Mouse (Mus musculus) heart, embryonic 13.5 days (tissue): Measurements from ENCODE around the gene Ino80d. TPM values are rescaled to one million over a fixed set of nuclear protein-coding genes. Genes with fewer than 3 reads are reported as not detected.
A peak's percentile ranks its signal among the peaks of the same experiment; 100 is the strongest.

ENCODE experiments used
- ATAC-seq: fragments of 200-750 bp; cut with Nextera tagmentation; 2 replicates; pipeline ENCODE4 v1.8.0; 2017; ENCODE audit warnings: moderate TSS enrichment; ENCODE audit not compliant: insufficient number of reproducible peaks, low FRiP score, low TSS enrichment; ENCODE audit errors: extremely low read depth
- H3K27ac ChIP-seq: fragments of 300-500 bp; sonication (generic); replicated peaks from 2 replicates; pipeline ENCODE4 v1.5.1; 2015; ENCODE audit warnings: moderate library complexity, mild to moderate bottlenecking, inconsistent platforms
- H3K27me3 ChIP-seq: fragments of 300-500 bp; sonication (generic); replicated peaks from 2 replicates; pipeline ENCODE4 v1.6.1; 2015; ENCODE audit warnings: mild to moderate bottlenecking, inconsistent platforms
- H3K36me3 ChIP-seq: fragments of 300-500 bp; sonication (generic); 2 replicates; pipeline ENCODE4 v1.6.1; 2015; ENCODE audit warnings: mild to moderate bottlenecking, inconsistent platforms
- H3K4me1 ChIP-seq: fragments of 300-500 bp; sonication (generic); 2 replicates; pipeline ENCODE4 v1.6.1; 2015; ENCODE audit warnings: inconsistent platforms
- H3K4me2 ChIP-seq: fragments of 300-500 bp; sonication (generic); 2 replicates; pipeline ENCODE4 v1.6.1; 2015; ENCODE audit warnings: inconsistent platforms, mild to moderate bottlenecking, moderate library complexity
- H3K4me3 ChIP-seq: fragments of 300-500 bp; sonication (generic); 2 replicates; pipeline ENCODE4 v1.5.1; 2015; ENCODE audit warnings: moderate library complexity, mild to moderate bottlenecking, inconsistent platforms
- H3K9ac ChIP-seq: fragments of 300-500 bp; sonication (generic); 2 replicates; pipeline ENCODE4 v1.6.1; 2015; ENCODE audit warnings: inconsistent platforms, mild to moderate bottlenecking, moderate library complexity
- H3K9me3 ChIP-seq: fragments of 300-500 bp; sonication (generic); 2 replicates; pipeline ENCODE4 v1.6.1; 2016; ENCODE audit warnings: inconsistent platforms
- WGBS: fragments of 180-500 bp; shearing (Covaris S2); methylation state at CpG from one replicate; pipeline ENCODE4 v1.1.7; 2015; ENCODE audit warnings: mixed read lengths; 5-methylcytosine and 5-hydroxymethylcytosine counted together
- polyA plus RNA-seq: library from polyadenylated mRNA; unstranded; fragments of >200 nt; fragmentation: Nextera tagmentation; extraction: Ambion mirVana; gene quantifications from 2 replicates; pipeline ENCODE4 v1.2.1, GENCODE M21; 2015

Gene Ino80d
- polyA plus RNA-seq, 1 experiment from 2014 or later: 7.5 TPM

GRCm38 (mm10) chr1:63122005-63122404 is 7.5 kb upstream of the Ino80d start:
- H3K9ac ChIP-seq: no peak overlapping the region
- H3K4me1 ChIP-seq: peaks cover 4% of the 10 kb centered on the region; the same call in 1 of the 2 replicates
- ATAC-seq: no peak
- 89% methylated on average over 6 of the region's 6 CpGs for WGBS
- H3K27me3 ChIP-seq: no peaks in the 10 kb centered on the region
- H3K36me3 ChIP-seq: peaks cover 86% of the 10 kb centered on the region
- H3K27ac ChIP-seq: no peak overlapping the region
- 0 out of 2 replicates have a peak, but pooled peaks cover 3% of the 10 kb centered on the region for H3K9me3 ChIP-seq
- H3K4me2 ChIP-seq: no peak overlapping the region
- no peak overlapping the region for H3K4me3 ChIP-seq

- Histone ChIP-seq H3K27ac (no peak overlapping the region), H3K36me3 (peaks cover 75% of the 10 kb centered on the region), H3K4me3 (no peak overlapping the region), H3K4me1 (peaks cover 20% of the 10 kb centered on the region), H3K27me3 (no peaks in the 10 kb centered on the region), H3K4me2 (no peak overlapping the region), H3K9me3 (0 out of 2 replicates have a peak, but pooled peaks cover 3% of the 10 kb centered on the region), H3K9ac (no peak overlapping the region)
- no peak for ATAC-seq
- WGBS: 81% methylated on average over 2 of the region's 2 CpGs
Measured at GRCm38 (mm10) chr1:63120382-63120781, 5.9 kb upstream of the Ino80d start.

- 0 out of 2 replicates have a peak, but pooled peaks cover 3% of the 10 kb centered on the region for H3K9me3 ChIP-seq
- no peak overlapping the region for H3K4me2 ChIP-seq
- H3K4me3 ChIP-seq: no peak overlapping the region
- no peak overlapping the region for H3K27ac ChIP-seq
- no peaks in the 10 kb centered on the region for H3K27me3 ChIP-seq
- peaks cover 70% of the 10 kb centered on the region for H3K36me3 ChIP-seq
- peaks cover 21% of the 10 kb centered on the region for H3K4me1 ChIP-seq
- 88% methylated on average over 4 of the region's 4 CpGs for WGBS
- no peak for ATAC-seq
- H3K9ac ChIP-seq: no peak overlapping the region
Measured at GRCm38 (mm10) chr1:63119675-63120074, 5.2 kb upstream of the Ino80d start.

GRCm38 (mm10) chr1:63115540-63115939 is 1.1 kb upstream of the Ino80d start:
- H3K9me3 ChIP-seq: no peaks in the 10 kb centered on the region
- peak overlapping the region; percentile 91 for H3K4me2 ChIP-seq
- H3K27me3 ChIP-seq: no peaks in the 10 kb centered on the region
- peak overlapping the region; percentile 99; the same call in 1 of the 2 replicates for H3K27ac ChIP-seq
- peak overlapping the region; percentile 100 for H3K9ac ChIP-seq
- peak overlapping the region; percentile 95 for H3K4me3 ChIP-seq
- peaks cover 33% of the 10 kb centered on the region for H3K4me1 ChIP-seq
- WGBS: 33% methylated on average over 3 of the region's 3 CpGs
- no peak for ATAC-seq
- H3K36me3 ChIP-seq: peaks cover 30% of the 10 kb centered on the region

GRCm38 (mm10) chr1:63115096-63115495 is 629 bp upstream of the Ino80d start:
- no peak for ATAC-seq
- Histone ChIP-seq H3K4me3 (peak overlapping the region; percentile 95), H3K4me1 (peaks cover 38% of the 10 kb centered on the region), H3K27ac (peak overlapping the region; percentile 99), H3K4me2 (peak overlapping the region; percentile 91), H3K9me3 (no peaks in the 10 kb centered on the region), H3K36me3 (peaks cover 26% of the 10 kb centered on the region), H3K27me3 (no peaks in the 10 kb centered on the region), H3K9ac (peak overlapping the region; percentile 100)
- WGBS: 20% methylated on average over 4 of the region's 4 CpGs

GRCm38 (mm10) chr1:63113274-63114135 is 962 bp downstream of the Ino80d start:
- WGBS: under 1% methylated on average over 78 of the region's 92 CpGs
- Histone ChIP-seq H3K27ac (peak overlapping the region; percentile 99), H3K27me3 (no peaks in the 10 kb centered on the region), H3K4me2 (peak overlapping the region; percentile 91), H3K36me3 (peaks cover 17% of the 10 kb centered on the region), H3K4me1 (peaks cover 45% of the 10 kb centered on the region), H3K4me3 (peak overlapping the region; percentile 95), H3K9me3 (no peaks in the 10 kb centered on the region), H3K9ac (peak overlapping the region; percentile 100)
- ATAC-seq: peak; percentile 62

GRCm38 (mm10) chr1:63112865-63113261 is 1.6 kb downstream of the Ino80d start:
- Histone ChIP-seq H3K4me3 (peak overlapping the region; percentile 95), H3K9me3 (no peaks in the 10 kb centered on the region), H3K27me3 (no peaks in the 10 kb centered on the region), H3K9ac (peak overlapping the region; percentile 100), H3K27ac (peak overlapping the region; percentile 99), H3K4me1 (peaks cover 52% of the 10 kb centered on the region), H3K36me3 (peaks cover 11% of the 10 kb centered on the region), H3K4me2 (peak overlapping the region; percentile 91)
- 3% methylated on average over 11 of the region's 11 CpGs for whole genome bisulfite sequencing
- ATAC-seq: no peak

GRCm38 (mm10) chr1:63112151-63112864 is 2.2 kb downstream of the Ino80d start:
- Histone ChIP-seq H3K27me3 (no peaks in the 10 kb centered on the region), H3K4me3 (peak overlapping the region; percentile 95), H3K4me2 (peak overlapping the region; percentile 91), H3K9ac (peak overlapping the region; percentile 100), H3K36me3 (peaks cover 11% of the 10 kb centered on the region), H3K27ac (peak overlapping the region; percentile 99), H3K9me3 (no peaks in the 10 kb centered on the region), H3K4me1 (peaks cover 56% of the 10 kb centered on the region)
- WGBS: 46% methylated on average over 8 of the region's 8 CpGs
- ATAC-seq: no peak

- Histone ChIP-seq H3K4me1 (peaks cover 46% of the 10 kb centered on the region), H3K27me3 (no peaks in the 10 kb centered on the region), H3K4me2 (no peak overlapping the region), H3K36me3 (peaks cover 11% of the 10 kb centered on the region), H3K9me3 (no peaks in the 10 kb centered on the region), H3K27ac (no peak overlapping the region), H3K9ac (peak overlapping the region; percentile 33; the same call in 1 of the 2 replicates), H3K4me3 (no peak overlapping the region)
- ATAC-seq: no peak
- 55% methylated on average over 7 of the region's 7 CpGs for WGBS
Measured at GRCm38 (mm10) chr1:63110536-63111285, 3.8 kb downstream of the Ino80d start.

GRCm38 (mm10) chr1:63107614-63108327 is 6.7 kb downstream of the Ino80d start:
- WGBS: 35% methylated on average over 6 of the region's 6 CpGs
- H3K27me3 ChIP-seq: no peaks in the 10 kb centered on the region
- peaks cover 48% of the 10 kb centered on the region for H3K4me1 ChIP-seq
- ATAC-seq: no peak
- peak overlapping the region; percentile 81 for H3K27ac ChIP-seq
- H3K36me3 ChIP-seq: peaks cover 33% of the 10 kb centered on the region
- 0 out of 2 replicates have a peak overlapping the region, but pooled peaks have one; percentile 4 for H3K4me3 ChIP-seq
- peak overlapping the region; percentile 44 for H3K4me2 ChIP-seq
- peak overlapping the region; percentile 64 for H3K9ac ChIP-seq
- H3K9me3 ChIP-seq: no peaks in the 10 kb centered on the region
